Mouse (Mus musculus) lung, postnatal 10 days (tissue): ENCODE data around the gene Ripply3.
A peak's percentile ranks its signal among the peaks of the same experiment; 100 is the strongest.

Source experiments
- DNase-seq: peaks from one replicate; pipeline ENCODE4 v3.0.0; 2021

Ripply3 gene

DNA sequence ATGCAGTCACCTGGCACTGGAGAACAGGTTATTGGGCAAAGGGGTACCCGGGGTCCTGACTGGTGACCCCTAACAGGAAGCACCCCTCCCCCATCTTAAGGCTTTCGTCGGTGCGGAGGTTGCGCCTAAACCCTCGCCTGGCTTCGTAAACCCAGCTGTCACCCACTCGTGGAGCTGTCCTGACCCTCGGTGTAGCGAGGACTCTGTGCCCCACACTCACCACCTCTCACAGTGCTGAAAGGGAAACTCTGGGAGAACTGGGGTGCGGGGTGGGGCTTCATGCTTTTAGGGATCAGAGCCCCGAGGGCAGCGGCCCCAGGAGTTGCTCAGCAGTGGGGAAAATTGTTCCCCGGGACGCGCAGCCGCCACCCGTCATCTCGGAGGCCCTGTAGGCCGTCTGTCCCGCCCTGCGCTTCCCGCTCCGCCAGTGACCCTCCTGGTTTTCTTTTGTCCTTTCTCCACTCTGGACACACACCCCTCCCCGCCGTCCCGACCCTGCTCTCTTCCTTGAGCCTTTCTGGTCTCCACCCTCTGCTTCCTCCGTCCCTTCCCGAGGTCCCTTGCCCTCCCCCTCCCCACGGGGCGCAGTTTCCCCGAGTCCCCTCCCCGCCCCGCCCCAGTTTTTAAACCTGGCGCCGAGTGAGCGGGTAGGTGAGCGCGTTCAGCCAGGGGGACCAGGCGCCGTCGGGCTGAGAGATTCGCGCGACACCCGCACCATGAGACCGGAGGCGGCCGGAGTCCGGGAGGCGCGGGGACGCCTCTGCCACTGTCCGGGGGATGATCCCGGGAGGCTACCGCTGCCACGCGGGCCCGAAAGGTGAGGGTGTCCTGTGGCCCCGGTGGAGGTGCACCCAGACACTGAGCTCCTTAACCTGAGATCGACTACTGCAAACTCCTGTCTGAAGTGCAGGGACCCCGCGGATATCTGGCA, at the start of gene Ripply3:
TSS of gene Ripply3 (plus strand) at position 640 of the 931 bp plus-strand sequence.
- peak; percentile 89 for DNase-seq

DNA sequence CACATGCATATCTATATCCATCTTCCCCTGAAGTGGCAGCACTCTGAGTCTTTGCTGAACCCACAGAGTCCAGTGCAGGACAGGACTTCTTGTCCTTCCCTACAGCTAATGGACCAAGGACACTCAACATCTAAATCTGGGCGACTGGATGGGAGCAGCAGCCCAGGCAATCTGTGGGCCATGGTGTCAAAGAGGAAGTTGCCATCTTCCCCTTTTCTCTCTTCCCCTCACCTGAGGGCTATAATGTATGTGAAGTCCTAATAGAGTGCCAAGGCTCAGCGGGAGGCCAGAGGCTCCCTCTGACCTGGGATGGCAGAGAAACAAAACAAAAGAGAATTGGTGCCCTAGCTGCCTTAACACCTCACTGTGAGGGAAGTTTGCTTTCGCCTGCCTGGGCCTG, 44.2 kb upstream of the Ripply3 start:
- no peak for DNase-seq

DNA sequence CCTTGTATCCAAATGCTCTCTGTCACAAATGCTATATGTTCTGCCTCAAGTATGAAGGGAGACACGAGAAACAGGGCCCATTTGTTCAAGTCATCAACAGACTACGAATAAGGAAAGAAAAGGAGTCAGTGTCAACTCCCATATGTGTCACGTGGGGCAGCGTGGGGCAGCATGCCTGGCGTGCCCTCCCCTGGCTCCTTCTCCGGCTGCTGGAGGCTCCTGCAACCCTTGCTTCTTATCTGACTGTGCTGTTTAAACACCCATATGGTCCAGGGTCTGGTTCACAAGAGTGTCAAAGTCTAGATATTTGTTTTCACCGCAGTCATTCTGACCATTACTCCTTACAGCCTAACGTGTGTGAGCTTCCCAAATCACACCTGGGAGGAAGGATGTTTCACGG, 40.4 kb upstream of the Ripply3 start:
- DNase-seq = no peak

DNA sequence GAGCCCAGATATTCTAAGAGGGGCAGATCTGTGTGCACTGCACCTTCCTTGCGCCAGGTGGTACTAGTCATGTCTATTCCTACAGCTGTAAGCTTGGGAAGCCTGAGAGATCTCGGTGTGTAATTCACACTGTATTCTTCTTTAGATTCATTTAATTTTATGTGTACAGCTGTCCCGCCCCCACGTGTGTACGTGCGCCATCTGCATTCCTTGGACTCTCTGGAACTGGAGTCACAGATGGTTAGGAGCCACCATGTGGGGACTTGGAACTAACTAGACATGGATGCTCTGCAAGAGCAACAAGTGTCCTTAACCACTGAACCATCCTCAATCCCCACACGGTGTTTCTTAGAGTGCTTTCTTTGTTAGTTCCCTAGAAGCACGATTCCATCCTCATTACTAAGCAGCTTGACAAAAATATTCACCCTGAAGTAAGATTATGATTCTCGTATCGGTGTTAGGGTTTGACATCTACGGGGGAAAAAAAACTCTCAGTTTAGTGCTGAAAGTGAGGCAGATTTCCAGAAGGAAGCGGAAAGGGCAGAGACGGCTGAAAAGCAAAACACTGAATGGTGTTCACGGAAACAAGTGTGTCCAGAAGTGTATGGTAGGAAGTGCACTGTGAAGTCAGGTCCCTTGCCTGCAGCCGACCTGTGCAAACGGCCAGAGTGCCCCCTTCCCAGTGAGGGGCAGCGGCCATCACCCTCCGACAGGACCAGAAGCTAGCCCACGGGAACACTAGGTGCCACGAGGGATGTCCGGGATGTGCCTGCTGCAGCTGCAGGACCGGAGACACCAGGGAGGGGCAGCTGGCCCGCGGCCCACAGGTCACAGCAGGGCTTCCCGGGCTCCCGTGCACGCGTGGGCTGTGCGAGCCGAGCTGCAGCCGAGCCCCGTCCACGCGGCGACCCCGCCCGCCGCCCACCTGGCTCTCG, 38.8 kb upstream of the Ripply3 start:
- DNase-seq = peak; percentile 40

DNA sequence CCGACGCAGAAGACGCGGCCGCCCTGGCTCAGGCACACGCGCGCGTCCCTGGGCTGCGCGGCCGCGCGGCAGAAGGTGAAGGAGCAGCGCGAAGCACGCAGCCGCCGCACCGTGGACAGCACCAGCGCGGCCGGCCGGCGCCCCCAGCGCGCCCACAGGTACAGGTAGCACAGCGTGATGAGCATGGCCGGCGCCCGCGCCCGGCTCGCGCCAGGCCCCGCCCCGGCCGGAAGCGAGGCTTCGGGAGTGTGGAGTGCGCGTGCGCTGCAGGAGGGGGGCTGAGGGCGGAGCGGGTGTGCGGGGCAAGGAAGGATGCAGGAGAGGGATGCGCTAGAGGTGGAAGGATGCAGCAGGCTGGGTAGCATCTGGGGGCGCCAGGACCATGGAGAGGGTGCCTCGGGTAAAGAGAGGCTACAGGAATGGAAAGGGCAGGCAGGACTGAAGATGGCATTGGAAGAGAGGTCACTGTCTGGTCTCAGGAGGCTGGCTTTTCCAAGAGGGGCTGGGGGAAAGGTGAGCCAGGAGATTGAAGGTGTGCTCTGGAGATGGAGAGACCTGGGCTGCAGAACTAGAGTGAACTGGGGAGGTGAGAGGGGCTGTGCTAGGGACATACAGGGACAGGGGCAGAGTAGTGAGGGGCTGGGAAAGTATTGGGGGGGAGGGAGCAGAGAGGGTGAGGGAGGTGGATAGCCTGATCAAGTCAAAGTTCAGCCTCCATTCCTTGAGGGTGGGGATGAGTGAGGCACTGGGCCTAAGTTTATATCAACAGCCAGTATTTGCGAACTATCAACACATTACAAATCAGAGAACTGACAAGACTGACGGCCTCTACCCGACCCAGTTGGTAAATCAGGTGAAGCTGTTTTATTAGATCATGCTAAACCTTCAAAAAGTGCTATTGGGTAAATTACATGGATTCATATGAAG, 37.9 kb upstream of the Ripply3 start:
- DNase-seq = peak; percentile 87

DNA sequence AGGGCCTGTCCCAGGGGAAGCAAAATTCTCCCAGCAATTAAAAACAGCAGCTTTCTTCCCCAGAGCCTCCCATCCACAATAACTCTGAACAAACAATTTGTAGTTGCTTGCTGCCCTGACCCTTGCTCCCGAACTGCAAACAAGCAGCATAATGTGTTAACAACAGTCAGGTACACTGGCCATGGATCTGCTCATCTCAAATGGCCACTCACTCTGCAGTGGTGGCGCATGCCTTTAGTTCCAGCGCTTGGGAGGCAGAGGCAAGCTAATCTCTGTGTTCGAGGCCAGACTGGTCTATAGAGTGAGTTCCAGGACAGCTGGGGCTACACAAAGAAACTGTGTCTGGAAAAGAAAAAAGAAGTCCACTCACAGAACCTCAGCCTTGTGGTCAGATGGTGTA, 37.1 kb upstream of the Ripply3 start:
- DNase-seq = no peak

DNA sequence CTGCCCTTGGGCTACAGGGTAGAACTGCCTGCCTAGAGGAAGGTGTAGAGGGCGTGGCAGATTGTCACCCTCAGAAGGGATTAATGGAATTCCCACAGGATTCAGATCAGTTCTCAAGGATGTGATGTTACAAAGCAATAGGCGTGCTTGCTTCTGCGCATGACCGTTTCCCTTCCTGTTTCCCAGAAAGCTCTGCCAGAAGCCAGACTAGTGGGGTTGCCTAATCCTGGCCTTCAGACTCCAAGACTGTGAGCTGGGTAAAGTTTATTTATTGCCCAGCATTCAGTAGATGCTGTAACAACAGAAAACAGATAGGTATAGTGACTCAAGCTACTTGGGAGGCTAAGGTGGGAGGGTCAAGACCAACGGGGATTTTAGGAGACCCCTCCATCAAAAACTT, 30.1 kb upstream of the Ripply3 start:
- DNase-seq = no peak

DNA sequence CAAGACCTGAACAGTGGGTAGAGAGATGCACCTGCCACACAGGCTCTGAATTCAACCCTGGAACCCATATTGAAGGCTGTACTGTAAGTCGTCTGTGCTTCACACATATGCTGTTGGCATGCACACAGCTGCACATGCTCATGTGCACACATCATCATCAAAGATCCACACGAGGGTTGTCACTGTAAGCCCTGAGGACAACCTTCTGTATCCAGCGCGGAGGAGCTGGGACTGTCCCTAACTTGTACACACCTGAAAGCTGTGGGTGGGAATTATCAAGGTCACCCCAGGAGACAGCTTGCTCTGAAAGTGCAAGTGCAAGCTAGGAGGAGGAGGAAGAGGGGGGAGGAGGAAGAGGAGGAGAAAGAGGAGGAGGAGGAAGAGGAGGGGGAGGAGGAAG, 29.0 kb upstream of the Ripply3 start:
- DNase-seq = no peak

DNA sequence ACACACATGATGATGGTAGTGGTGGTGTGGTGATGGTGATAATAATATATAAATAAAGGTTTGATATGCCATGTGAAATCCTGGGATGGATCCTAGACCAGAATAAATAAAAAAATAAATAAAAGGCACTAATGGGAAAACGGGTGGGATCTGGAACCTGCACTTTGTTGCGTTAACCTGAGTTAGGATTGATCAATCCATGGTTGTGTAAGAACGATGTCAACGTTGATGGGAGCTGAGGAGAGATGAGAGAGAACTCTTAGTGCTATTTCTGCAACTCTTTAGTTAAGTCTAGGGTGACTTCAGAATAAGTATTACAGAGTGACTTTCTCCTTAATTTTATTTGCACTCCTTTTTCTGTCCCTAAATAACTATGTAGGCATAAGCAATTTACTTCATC, 27.0 kb upstream of the Ripply3 start:
- no peak for DNase-seq

DNA sequence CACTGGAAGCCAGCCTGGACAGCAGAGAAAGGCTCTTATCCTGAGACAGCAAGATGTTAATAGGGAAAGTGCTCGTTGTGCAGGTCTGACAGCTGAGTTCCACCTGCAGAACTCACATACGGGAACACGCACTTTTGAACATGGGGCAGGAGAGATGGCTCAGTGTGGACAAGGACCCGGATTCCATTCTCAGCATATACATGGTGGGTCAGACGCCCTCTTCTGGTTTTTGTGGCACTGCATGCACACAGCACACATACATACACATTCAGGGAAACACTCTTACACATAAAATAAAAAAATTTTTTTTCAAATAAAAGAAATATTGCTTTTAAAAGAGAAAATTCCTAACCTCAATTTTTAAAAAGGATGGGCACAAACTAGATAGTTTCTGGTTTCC, 26.5 kb upstream of the Ripply3 start:
- DNase-seq = no peak

DNA sequence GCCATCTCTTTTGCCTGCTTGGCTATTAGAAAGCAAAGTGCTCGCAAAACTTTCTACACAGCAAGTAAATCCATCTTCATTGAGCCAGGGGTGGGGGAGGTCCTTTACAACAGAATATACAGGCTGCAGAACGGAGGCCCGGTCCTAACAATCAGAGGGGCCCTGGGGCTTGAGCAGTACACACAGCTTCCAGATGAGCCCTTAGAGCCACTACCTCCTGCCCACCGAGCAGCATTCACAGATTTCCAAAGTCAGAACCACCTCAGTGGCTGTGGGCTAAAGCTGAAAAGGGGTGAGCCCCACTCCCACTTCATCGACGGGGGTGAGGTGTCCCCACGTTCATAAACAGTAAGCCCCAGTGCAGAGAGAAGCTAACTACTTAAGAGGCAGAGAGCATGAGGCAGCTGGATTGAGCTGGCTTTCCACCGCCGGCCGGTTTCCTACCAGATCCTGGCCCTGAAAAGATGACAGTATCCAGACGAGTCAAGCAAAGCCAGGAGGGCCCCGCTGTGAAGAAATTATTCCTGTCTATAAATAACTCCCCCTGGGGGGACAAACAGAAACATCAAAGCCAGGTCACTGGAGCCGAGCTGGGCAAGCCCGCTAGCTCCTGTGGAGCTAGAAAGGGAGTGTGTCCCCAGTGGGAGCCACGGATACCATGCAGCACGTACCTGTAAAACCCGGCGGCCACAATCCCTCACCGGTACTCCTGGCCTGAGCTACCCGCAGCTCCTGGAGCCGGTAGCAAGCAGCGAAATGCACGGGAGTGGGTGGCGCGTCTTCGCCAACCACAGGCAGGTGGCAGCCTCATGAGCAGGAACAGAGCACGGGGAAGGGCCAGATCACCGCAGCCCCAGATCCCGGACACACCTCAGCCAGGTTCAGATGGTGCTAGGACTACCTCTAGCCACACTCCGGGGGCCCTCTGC, 25.7 kb upstream of the Ripply3 start:
- DNase-seq = peak; percentile 8

DNA sequence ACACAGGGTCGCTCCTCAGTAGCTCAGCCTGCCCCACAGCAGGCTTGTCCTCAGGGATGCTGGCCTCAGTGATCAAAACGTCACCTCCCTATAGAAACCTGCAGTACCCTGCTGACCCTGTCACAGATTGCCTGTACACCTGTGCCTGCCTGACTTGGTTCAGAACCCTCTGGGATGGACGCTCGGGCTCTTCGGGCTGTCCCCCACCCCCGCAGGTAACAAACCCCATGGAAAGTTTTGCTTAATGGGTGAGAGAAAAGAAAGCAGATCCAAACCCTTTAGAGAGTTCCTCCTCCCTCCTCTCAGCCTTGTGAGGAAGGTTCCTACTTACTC, 25.1 kb upstream of the Ripply3 start:
- DNase-seq = no peak

DNA sequence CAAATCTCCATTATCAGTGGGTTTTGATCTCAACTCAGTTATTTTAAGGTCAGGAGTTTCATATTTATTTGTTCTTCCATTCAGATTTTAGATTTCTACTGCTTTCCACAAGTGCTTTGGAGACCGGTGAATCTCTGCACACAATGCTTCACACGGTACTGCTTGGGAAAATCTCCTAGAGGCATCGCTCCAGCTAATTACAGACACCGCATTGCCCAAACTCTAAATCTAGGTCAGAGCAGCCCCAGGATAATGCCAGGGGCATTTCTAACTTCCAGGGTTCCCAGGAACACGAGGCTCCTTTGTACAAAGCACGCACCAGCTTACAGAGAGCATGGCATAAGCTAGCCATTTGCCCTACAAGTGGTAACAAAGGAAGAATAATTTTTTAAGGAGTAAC, 20.7 kb upstream of the Ripply3 start:
- DNase-seq = no peak

DNA sequence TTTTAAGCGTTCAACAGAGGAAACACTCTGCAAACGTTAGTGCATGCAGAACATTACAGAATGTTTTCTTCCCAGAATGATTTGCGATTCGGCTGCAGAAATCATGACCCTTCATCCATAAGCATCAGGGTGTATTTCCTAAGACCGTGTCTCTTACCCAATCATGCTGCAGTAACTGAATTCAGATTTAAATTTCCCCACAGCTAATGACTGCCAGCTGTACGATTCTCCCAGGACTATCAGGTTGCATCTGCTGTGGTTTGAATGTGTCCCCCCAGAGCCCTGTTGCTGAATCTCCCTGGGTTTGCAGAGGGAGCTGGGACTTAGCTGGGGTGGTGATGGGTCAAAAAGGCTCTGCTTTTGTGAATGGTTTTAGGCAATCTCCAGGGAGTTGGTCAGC, 20.3 kb upstream of the Ripply3 start:
- DNase-seq = no peak

DNA sequence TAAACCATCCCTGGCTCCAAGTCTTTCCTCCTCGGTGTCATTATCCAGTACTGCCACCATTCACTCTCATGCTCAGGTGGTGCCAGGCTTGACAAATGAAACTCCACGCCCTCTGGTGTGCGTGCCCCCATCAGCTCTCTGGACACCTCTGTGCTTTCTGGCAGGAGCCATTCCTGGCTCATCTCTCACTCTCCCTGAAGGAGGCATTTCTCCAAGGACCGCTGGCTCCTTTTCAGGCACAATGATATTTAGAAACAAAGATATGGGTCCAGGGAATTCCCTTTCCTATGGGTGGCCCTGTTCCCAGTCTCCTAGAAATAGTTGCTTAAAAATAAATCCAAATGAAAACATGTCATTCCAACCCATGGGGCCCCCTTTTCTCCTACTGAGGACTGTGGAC, 19.2 kb upstream of the Ripply3 start:
- DNase-seq = no peak

DNA sequence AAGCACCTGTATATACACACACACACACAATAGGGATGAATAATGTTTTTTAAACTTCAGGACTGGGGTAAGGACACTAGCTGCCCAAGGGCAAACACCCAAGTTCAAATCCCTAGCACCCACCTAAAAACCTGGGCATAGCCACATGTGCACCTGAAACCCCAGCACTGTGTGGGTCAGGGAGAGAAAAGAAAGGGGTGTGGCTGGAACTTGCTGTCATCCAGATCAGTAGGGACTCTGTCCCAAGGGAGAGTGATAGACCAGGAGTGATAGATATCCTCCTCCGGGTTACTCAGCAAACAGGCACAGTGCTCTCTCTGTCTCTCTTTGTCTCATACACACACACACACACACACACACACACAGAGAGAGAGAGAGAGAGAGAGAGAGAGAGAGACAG, 16.8 kb upstream of the Ripply3 start:
- DNase-seq = no peak

DNA sequence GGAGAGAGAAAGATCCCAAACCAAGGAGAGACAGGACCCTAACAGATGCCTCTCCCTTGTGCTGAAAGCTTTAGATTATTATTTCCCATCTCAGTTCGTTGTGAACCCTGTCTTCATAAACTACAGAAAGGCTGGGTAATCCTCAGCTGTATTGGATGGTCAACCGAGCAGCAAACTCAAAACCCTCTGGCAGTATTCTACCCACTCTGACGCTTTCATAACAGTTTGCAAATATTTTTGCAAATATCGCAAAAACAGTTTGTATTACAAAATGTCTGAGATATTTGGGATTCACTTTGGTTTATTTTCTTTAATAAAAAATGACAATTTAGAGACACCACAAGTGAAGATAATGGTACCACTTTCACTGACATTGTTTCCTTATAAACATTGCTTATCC, 16.3 kb upstream of the Ripply3 start:
- DNase-seq = no peak

DNA sequence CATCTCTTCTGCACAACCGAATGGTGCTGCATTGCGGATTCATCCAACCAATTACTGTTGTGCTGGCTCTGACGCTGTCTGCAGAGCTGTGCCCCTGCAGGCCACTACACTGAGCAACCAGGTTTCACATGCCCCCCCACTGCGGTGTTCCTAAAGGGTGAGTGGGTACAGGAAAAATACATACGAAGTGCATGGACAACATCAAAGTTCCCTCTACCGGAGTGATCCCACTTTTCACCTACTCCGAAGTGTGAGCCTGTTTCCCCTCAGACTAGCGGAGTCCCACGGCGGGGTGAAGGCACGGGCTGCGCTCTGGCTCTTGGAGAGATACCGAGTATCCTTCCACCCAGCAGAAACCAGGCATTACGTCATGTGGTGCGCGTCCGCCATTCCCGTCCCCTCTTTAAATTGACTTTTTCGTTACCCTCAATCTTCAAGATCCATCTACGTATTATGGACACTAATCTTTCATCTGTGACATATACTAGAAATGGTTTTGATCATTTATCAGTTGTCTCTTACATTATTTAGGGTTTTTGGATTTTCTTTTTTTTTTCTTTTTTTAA, 15.5 kb upstream of the Ripply3 start:
- peak; percentile 89 for DNase-seq

DNA sequence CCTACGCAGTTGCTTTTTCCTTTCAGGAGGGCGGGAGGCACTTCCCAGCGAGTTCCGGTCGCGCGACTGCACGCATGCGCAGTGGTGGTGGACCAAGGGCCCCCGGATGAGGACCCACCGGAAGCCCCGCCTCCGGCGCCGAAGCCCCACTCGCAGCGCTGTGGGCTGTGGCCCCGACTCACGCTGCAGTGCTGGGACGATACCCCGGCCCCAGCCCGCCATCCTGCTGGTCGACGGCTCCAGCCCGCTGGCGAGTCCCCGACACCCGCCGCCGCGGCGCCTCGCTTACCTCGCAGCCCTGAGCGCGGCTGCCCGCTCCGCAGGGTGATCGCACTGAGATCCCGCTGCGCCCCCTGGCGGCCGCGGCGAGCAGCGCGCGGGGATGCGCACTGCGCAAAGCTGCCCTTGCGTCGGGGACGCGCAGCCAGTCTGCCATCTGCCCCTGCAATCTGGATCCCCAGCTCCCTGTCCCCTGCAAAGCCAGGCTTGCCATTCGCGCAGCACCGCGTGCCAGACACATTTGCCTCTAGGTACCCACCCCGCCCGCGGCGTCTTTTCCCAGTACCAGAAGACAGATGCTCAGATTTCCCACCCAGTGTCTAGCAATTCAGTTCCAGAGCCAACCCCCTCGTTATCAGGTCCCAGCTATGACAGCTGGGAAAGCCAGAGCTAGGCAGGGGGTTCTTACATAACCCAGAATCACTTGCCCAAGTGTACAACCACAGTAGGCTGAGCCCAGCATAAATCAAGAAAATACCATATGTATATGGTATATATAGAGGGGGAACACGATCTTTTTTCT, 14.8 kb upstream of the Ripply3 start, which contains the start of gene Hlcs:
TSS of gene Hlcs (minus strand) at position 343 of the 802 bp plus-strand sequence.
- peak; percentile 98 for DNase-seq

DNA sequence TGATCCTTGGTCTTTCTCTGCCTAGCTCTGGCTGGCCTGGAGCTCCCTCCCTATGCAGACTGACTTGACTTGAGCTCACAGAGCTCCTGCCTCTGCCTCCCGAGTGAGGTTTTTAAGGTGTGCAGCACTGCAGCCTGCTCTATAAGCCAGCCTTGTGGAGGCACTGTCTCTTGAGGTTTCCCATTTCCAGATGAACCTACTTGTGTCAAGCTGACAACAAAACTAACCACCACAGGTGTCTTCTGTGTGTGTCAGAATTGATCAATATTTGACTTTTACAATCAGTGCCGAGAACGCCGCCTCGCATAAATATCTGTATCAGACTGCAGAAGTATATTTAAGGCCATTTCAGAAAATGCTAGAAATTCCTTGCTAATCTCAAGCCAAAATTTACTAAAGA, 13.6 kb upstream of the Ripply3 start:
- DNase-seq = no peak
